Comparison of ENCODE assay signal across 16 mouse cellular contexts in the genomic region with DNA sequence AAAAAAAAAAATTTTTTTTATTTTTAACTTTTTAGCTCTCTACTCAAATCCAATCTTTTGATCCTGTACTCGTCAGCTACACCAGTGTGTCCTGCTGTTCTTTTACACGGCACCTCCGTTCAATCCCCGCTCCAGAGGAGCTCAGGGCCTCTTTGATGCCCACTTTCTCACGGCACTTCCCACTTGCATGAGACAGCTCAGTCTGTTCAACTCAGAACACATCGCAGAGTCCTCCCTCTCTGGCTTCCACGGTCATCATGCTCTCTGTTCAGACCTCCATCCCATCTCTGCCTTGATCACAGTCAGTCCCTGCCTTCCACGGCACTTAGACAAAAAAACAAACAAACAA.
"Had no signal": no experiment of that assay in that cellular context is flagged by ENCODE, and none has a peak within 500 bp of the region (broad histone marks: within the 10 kb centered on the region; RNA-seq: fewer than 3 reads in every experiment).

No protein-coding gene starts in this region.

- H3K9ac ChIP-seq: kidney, embryonic 15.5 days; liver, embryonic 14.5 days; liver, postnatal 0 days; lung, embryonic 15.5 days had no signal

- H3K27me3 ChIP-seq: kidney, embryonic 15.5 days; lung, embryonic 15.5 days; megakaryocyte, embryonic 14.5 days had no signal

- H3K9me3 ChIP-seq: kidney, embryonic 15.5 days; lung, embryonic 15.5 days; midbrain, embryonic 10.5 days had no signal

- H3K36me3 ChIP-seq: kidney, embryonic 15.5 days; lung, embryonic 15.5 days; midbrain, embryonic 10.5 days had no signal

- DNase-seq: kidney, adult 11 months; kidney, adult 8-10 months; kidney, postnatal 10 days; layer of hippocampus, postnatal 36 days; liver, postnatal 0 days; right cerebral cortex, postnatal 25 days; thymus, adult 2 months; thymus, postnatal 14 days; thymus, postnatal 4 days had no signal

- ATAC-seq: liver, postnatal 0 days had no signal

- H3K27ac ChIP-seq: kidney, embryonic 15.5 days; left cerebral cortex, adult 2 months; liver, embryonic 14.5 days; lung, embryonic 15.5 days; midbrain, embryonic 10.5 days had no signal

- H3K4me2 ChIP-seq: kidney, embryonic 15.5 days; liver, embryonic 11.5 days; lung, embryonic 15.5 days had no signal

- H3K4me1 ChIP-seq: megakaryocyte, embryonic 14.5 days; midbrain, embryonic 10.5 days had no signal

- H3K4me3 ChIP-seq: kidney, embryonic 15.5 days; left cerebral cortex, adult 2 months; lung, embryonic 15.5 days; megakaryocyte, embryonic 14.5 days; midbrain, embryonic 10.5 days had no signal
